Mouse (Mus musculus) T-helper 2 cell (primary cell): Measurements from ENCODE around the gene Nrde2.

Experiments used
- in situ Hi-C: fragments of 300-600 bp; cut with MboI, MseI; formaldehyde crosslinking; loops from one replicate; pipeline ENCODE4 v1.15.1; 2025; ENCODE audit warnings: high pct_unique_total_duplicates

Gene Nrde2

GRCm38 (mm10) chr12:100126968-100127865 is 32.2 kb downstream of the Nrde2 start:
- in situ Hi-C loops: no loop called here

- in situ Hi-C loops: no loop called here
Measured at GRCm38 (mm10) chr12:100124913-100125798, 34.3 kb downstream of the Nrde2 start.

- in situ Hi-C loops: no loop called here
Measured at GRCm38 (mm10) chr12:100123476-100123875, 36.0 kb downstream of the Nrde2 start.

DNA sequence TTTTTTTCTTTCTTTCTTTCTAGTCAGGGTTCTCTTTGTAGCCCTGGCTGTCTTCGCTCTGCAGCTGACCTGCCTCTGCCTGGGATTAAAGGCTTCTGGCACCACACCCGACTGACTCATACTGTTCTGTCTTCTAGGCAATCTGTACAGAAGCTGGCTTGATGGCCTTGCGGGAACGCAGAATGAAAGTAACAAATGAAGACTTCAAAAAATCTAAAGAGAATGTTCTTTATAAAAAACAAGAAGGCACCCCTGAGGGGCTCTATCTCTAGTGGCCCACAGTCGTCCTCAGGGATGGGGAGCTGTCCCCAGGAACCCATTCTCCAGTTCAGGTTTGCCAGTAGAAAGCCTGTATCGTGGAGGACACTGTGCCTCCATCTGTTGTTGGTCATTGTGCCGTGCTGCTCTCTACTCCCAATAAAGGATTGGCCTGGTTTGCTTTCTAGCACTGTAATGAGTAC is 36.5 kb downstream of the Nrde2 start:
- in situ Hi-C loops: no loop called here

DNA sequence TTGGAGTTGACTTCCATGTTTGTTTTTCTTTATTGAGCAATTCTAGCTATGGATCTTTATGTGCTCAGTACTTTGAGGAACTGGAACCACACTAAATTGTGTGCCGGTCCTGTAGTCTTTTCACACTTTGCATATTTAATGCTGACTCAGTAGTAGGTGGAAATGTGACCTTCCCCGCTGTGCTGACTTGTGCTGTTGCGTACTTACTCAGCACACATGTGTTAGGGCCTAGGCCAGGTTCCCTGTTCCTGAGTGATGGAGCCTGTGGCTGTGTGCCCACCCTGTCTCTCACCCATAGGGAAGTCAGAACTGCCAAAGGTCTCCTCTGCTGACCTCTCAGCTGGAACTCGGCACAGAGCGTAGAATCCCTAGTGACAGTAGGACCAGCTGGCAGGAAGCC is 43.5 kb downstream of the Nrde2 start:
- in situ Hi-C loops: no loop called here

DNA sequence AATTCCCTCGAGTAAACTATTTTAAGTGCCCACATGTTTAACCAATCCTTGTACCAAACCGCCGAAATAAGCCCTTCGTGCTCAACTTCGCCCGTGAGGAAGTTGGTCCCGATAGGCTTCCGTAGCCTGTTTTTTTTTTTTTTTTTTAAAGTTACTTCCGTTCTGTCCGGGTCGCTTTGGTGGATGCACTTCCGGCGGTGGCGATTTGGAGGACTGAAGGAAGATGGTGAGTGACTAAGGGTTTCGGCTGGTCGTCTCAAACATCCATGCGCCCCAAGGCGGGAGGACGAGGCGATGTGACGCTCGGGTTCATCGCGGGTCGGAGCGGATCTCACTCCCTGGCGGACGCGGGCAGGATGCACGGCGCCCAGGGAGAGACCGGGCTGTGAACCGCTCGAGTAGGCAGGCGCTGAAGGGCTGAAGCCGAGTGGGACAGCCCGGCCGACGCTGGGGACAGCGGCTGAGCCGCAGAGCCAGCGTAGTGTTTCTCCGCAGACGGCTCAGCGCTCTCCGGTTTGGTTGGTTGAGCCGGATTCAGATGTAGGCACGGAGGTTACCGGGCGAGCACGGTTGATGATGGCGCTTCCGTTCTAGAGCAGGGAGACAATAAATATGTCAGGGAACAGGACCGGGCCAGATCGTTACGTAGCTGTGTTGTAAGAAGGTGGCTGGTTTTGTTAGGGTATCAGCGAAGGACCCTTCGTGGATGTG is 49.3 kb downstream of the Nrde2 start, which contains the start of gene Psmc1:
TSS of gene Psmc1 (plus strand) at position 169 of the 711 bp plus-strand sequence.
- in situ Hi-C loops: loop anchor here (5.0 to 10.0 kb wide), 2 partner anchors 138 to 545 kb away; partner anchors contain the start of gene Foxn3

DNA sequence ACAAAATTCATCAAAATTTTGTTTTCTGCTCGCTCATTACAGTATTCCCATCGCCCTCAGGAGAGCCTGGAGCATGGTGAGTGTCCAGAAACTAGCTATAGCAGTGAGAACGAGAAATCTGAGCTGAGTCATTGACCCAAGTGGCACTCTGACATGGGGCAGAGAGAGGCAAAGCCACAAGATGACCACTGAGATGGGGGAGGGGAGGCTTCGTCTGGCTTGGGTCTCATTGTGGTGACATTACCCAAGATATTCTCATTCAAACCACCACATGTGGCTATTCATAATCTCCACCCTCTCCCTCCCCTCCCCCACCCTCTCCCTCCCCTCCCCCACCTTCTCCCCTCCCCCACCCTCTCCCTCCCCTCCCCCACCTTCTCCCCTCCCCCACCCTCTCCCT is 52.0 kb downstream of the Nrde2 start:
- in situ Hi-C loops: loop anchor here (5.0 to 10.0 kb wide), 2 partner anchors 135 to 543 kb away; partner anchors contain the start of gene Foxn3

- in situ Hi-C loops: loop anchor here (5.0 to 10.0 kb wide), 2 partner anchors 134 to 542 kb away; partner anchors contain the start of gene Foxn3
Measured at GRCm38 (mm10) chr12:100106275-100106895, 53.1 kb downstream of the Nrde2 start.

DNA sequence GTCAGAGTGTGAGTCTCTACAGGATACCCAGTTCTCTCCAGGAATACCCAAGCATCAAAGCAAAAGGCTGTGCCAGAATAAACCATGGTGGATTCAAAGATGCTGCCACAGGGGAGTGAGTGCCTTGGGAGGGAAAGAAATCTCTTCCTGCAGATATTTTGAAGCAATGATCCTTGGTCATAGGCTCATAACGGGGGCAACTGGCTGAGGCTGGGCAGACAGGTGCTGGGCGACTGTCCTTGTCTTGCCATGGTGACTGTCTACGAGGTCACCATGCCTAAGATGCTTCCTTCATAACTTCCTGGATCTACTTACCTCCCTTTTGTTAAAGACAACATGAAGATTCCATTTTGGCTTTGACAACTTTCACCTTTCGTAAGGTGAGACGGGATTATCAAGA is 54.9 kb downstream of the Nrde2 start:
- in situ Hi-C loops: loop anchor here (10.0 kb wide), 1 partner anchor 540 kb away; the partner anchor contains the start of gene Foxn3

DNA sequence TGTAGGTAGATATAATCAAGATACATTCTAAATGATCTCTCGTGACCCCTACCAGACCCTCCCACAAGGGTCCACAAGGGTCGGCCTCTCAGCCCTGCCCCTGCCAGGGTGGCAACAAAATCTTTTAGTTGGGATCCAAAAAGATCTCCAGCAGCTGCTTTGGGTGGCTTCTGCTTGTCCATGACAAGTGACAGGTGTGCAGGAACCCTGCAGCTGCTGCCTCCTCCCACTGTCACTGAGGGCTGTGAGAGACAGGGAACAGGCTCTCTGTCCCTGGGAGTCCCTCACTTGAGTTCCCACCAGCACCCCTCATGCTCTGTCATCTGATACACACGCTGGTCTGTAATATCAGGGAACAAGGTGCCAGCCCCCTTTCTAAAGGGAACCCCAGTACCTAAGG is 57.8 kb downstream of the Nrde2 start:
- in situ Hi-C loops: loop anchor here (10.0 kb wide), 1 partner anchor 537 kb away; the partner anchor contains the start of gene Foxn3

DNA sequence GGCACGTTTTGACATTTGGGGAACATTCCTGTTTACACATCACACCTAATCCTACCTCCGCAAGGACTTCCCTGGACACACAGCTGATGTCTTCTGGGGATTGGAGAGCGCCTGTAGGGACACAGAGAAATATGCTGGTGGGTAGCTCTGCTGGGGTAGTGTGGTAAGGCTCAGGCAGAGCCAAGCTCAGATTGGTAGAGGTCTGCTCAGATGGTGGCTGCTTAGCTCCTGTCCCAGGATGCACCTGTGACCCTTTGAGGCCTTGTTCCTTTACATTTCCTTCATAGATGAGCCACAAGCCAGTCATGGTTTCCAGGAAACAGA is 58.8 kb downstream of the Nrde2 start:
- in situ Hi-C loops: loop anchor here (10.0 kb wide), 1 partner anchor 536 kb away; the partner anchor contains the start of gene Foxn3

DNA sequence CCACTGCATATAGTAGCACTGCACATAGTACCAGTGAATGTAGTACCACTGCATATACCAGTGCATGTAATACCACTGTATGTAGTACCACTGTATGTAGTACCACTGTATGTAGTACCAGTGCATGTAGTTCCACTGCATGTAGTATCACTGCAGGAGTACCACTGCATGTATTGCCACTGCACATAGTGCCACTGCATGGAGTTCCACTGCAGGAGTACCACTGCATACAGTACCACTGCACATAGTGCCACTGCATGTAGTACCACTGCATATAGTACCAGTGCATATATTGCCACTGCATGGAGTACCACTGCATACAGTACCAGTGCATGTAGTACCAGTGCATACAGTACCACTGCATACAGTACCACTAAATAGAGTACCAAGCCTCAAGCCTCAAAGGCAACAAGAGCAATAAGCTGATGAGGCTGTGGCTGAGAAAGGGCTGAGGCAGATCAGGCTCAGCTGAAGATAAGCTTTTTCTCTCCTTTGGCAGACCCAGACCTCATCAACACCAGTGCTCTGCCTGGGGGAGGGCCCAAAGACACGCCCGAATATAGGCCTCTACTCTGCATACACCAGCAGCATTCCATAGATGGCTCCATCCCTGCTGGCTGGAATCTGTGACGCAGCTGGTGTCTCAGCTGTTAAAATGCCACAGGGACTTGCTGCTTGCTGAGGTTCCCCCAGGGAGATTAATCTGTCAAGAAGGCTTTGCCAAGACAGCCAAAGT is 59.3 kb downstream of the Nrde2 start:
- in situ Hi-C loops: loop anchor here (10.0 kb wide), 1 partner anchor 535 kb away; the partner anchor contains the start of gene Foxn3

DNA sequence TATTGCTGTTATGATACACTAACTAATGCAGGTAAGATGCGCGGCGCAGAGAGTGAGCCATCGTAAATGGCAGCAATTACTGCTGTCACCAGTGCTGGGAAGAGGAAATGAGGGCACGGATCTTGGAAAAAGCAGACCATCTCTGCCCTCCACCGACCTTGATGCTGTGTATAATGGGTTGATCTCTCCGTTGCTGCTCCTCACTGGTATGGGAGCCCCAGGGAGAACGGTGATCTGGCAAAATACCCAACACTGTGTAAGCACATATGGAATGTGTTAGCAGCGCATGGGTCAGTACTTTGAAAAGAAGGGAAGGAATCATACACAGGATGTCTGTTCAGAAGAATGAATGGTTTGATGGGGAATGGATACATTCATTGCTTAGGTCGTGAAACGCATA is 66.4 kb downstream of the Nrde2 start:
- in situ Hi-C loops: no loop called here

- in situ Hi-C loops: no loop called here
Measured at GRCm38 (mm10) chr12:100090750-100091149, 68.7 kb downstream of the Nrde2 start.

DNA sequence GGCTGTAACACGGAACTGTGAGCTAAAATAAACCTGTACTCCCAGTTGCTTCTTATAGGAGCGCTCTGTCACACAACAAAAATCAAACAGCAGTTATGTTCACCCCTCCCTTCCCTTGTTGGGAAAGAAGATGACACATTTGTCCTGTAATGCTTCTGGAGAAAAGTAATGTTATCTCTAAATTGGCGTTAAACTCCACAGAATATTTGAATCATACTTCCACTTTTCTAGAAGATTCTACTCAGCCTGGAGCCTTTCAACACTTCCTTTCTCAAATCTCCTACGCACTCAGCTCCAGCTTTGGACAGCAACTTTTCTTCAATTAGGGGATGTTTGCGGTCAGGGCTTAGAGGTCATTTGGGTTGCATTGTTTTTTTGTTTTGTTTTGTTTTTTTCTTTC is 70.2 kb downstream of the Nrde2 start:
- in situ Hi-C loops: no loop called here

DNA sequence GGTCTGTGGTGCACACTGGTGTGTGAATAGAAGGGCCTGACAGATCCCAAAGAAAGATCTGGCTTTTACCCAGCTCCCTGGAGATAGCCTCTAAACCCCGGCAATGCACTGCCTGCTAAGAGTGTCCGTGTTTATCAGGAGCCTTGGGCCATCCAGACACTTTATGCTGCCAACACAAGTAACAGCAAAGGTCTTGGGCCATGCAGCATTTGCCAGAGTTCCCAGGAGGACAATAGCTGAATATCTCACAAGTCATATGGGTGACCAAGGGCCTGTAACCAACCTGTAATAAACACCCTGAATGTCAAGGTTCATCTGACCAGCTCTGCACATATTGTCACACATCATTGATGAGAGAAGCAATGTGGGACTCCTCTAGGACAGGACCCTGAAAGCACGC is 71.4 kb downstream of the Nrde2 start:
- in situ Hi-C loops: no loop called here

DNA sequence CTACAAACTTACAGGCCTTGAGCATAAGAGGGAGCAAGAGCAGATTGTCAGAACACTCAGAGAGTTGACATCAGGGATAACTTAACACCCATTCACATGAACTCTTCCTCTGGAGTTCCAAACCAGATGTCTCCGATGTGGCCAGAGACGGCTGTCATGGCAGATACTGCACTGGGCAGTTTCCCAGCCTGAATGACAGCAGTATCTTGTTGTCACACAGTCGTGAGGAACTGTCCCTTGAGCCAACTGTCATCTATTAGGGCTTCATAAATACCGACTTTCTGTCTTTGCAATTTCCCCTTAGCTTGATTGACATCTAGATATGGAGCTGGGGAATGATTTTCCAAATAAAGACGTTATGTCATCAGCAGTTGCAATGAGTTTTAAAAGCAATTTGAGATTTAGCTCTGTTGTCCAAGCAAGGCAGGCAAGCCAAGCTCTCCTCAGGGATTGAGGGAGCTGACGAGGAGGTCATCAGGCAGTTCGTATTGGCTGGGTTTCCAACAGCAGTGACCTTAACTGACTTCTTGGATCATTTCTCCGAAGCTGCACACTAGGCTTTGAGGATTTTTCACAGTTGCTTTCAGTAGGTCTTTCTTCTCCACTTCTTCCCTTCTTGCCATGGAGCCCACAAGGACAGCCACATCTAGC is 79.7 kb downstream of the Nrde2 start:
- in situ Hi-C loops: no loop called here

DNA sequence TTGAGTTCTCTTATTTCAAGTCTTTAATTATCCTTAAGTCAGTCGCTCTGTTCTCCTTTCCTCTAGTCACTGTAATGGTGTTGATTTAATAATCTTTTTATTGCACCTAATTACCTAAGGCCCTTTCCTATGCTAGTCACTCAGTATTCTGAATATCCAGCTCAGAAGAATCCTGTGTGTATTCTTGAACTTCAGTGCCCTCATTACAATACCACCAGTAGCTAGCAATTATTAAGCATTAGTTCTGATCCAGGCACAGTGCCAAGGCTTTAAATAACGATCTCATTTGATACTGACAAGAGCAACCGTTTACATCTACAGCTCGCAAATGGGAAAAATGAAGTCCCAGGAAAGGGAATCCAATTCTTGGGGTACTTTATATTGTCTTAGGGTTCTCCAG is 83.7 kb downstream of the Nrde2 start:
- in situ Hi-C loops: no loop called here
